Mouse (Mus musculus) lung, adult 2 months (tissue): ENCODE measurements around the gene Sox5.

Experiments
- CTCF ChIP-seq: fragments of 200-500 bp; IDR thresholded peaks from 2 replicates; pipeline ENCODE4 v1.5.1; 2011; ENCODE audit warnings: mild to moderate bottlenecking, low read length, control low read depth; ENCODE audit not compliant: insufficient read depth
- POLR2A ChIP-seq: fragments of 200-500 bp; IDR thresholded peaks from 2 replicates; pipeline ENCODE4 v1.6.1; 2011; ENCODE audit warnings: low read depth, mild to moderate bottlenecking, control low read depth, low read length, borderline replicate concordance; ENCODE audit errors: extremely low read depth

DNA sequence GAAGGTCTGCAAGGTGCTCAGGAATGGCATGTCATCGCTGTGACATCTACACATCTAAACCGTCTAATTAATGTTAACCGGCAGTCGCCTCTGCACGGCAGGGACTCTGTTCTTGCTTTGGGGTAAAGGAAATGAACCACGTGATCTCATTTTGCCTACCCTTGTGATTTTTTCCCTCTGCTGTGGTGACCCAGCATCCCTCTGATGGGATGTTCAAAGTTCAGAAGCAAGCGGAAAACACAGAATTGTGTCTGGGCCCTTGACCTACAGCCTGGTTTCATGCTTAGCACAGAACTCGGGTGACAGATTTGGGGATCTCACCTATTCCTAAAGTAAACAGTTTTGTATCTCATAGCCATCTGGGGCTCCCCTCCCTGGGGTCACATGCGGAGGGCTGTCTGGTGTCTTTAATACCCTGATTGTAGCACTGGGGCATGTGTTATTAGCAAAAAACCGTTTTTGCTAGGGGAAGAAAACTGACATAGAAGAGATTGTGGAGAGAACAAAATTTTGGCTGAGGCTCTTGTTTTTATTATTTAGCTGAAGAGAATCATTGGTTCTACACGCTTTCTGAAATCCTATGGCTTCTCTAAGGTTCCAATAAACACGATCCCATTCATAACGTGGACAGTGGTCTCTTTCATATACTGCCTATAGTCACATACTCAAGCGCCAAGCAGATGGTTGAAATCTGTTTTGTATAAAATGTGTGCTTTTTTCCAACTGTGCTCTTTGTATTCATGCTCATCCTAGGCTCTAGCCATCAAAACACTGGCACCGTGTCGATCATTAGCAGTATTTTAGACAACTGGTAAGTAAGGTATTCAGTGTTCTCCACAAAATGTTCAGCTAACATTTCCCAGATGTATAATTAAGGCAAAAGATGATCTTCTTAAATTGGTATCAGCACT is 584.3 kb downstream of the Sox5 start:
- TF ChIP-seq CTCF (no peak), POLR2A (no peak)
